Mouse (Mus musculus) liver, postnatal 0 days (tissue): Measurements from ENCODE around the gene Kcnh4.
A peak's percentile ranks its signal among the peaks of the same experiment; 100 is the strongest.

Source experiments
- CTCF ChIP-seq: sonication (generic); IDR thresholded peaks from 2 replicates; pipeline ENCODE4 v1.5.1; 2016; ENCODE audit warnings: antibody characterized with exemption, low read depth
- EP300 ChIP-seq: IDR thresholded peaks from 2 replicates; pipeline ENCODE4 v1.6.1; 2016; ENCODE audit warnings: antibody characterized with exemption, low read depth, mild to moderate bottlenecking

GRCm38 (mm10) chr11:100738066-100738604 lies 21.6 kb downstream of the Kcnh4 start, which contains the start of gene Rab5c:
- TF ChIP-seq CTCF (0 out of 2 replicates have a peak, but pooled peaks have one; percentile 12), EP300 (peak; percentile 54; the same call in 1 of the 2 replicates)
